Mouse (Mus musculus) lung, postnatal 0 days (tissue): ENCODE measurements at regions not wholly inside any gene's neighbourhood (a gene's known extent, or its start where the extent isn't known, plus 50 kb on each side); places are given as distances from the start of the nearest gene placed in this dataset.
A peak's percentile ranks its signal among the peaks of the same experiment; 100 is the strongest.

Experiments used
- ATAC-seq: fragments of 200-750 bp; cut with Nextera tagmentation; 2 replicates; pipeline ENCODE4 v1.8.0; 2017; ENCODE audit warnings: moderate library complexity
- DNase-seq: peaks from one replicate; pipeline ENCODE4 v3.0.0-alpha.2; 2016; ENCODE audit warnings: low spot score
- H3K27ac ChIP-seq: fragments of 300-500 bp; sonication (generic); 2 replicates; pipeline ENCODE4 v1.5.1; 2014; ENCODE audit warnings: antibody characterized with exemption, mild to moderate bottlenecking, low read length, mixed read lengths
- H3K27me3 ChIP-seq: fragments of 300-500 bp; sonication (generic); replicated peaks from 2 replicates; pipeline ENCODE4 v1.6.1; 2014; ENCODE audit warnings: low read length, mixed read lengths; ENCODE audit not compliant: insufficient read depth
- H3K36me3 ChIP-seq: fragments of 300-500 bp; sonication (generic); 2 replicates; pipeline ENCODE4 v1.6.1; 2014; ENCODE audit warnings: low read length, mixed read lengths; ENCODE audit not compliant: insufficient read depth
- H3K4me1 ChIP-seq: fragments of 300-500 bp; sonication (generic); 2 replicates; pipeline ENCODE4 v1.6.1; 2014; ENCODE audit warnings: antibody characterized with exemption, low read depth, low read length, mixed read lengths; ENCODE audit not compliant: insufficient read depth
- H3K4me2 ChIP-seq: fragments of 300-500 bp; sonication (generic); replicated peaks from 2 replicates; pipeline ENCODE4 v1.6.1; 2014; ENCODE audit warnings: low read depth, mild to moderate bottlenecking, low read length, moderate library complexity, mixed read lengths
- H3K4me3 ChIP-seq: fragments of 300-500 bp; sonication (generic); 2 replicates; pipeline ENCODE4 v1.5.1; 2014; ENCODE audit warnings: low read depth, low read length
- H3K9ac ChIP-seq: fragments of 300-500 bp; sonication (generic); replicated peaks from 2 replicates; pipeline ENCODE4 v1.6.1; 2014; ENCODE audit warnings: low read depth, mild to moderate bottlenecking
- H3K9me3 ChIP-seq: fragments of 300-500 bp; sonication (generic); 2 replicates; pipeline ENCODE4 v1.6.1; 2016; ENCODE audit warnings: low read length, mixed read lengths
- CTCF ChIP-seq: IDR thresholded peaks from 2 replicates; pipeline ENCODE4 v1.5.1; 2016; ENCODE audit warnings: antibody characterized with exemption, mild to moderate bottlenecking
- EP300 ChIP-seq: IDR thresholded peaks from 2 replicates; pipeline ENCODE4 v1.6.1; 2016; ENCODE audit warnings: antibody characterized with exemption, mild to moderate bottlenecking, control low read depth
- WGBS: fragments of 180-500 bp; shearing (Covaris S2); extraction: QIAGEN DNeasy Blood & Tissue Kit; methylation state at CpG from one replicate; pipeline ENCODE4 v1.1.7; 2014; 5-methylcytosine and 5-hydroxymethylcytosine counted together

- Histone ChIP-seq H3K36me3 (no peaks in the 10 kb centered on the region), H3K4me2 (no peak overlapping the region), H3K4me3 (no peak overlapping the region), H3K27ac (no peak overlapping the region), H3K9me3 (no peaks in the 10 kb centered on the region), H3K27me3 (no peaks in the 10 kb centered on the region), H3K9ac (no peak overlapping the region), H3K4me1 (no peaks in the 10 kb centered on the region)
- WGBS: 37% methylated on average over 3 of the region's 3 CpGs
- TF ChIP-seq CTCF: no peak
- no peak for TF ChIP-seq EP300
- no peak for ATAC-seq
- no peak for DNase-seq
Observed at GRCm38 (mm10) chr11:79843021-79843420, 119.2 kb downstream of the Utp6 start.

- Histone ChIP-seq H3K4me3 (no peak overlapping the region), H3K36me3 (no peaks in the 10 kb centered on the region), H3K4me1 (no peaks in the 10 kb centered on the region), H3K9me3 (no peaks in the 10 kb centered on the region), H3K27me3 (no peaks in the 10 kb centered on the region), H3K9ac (no peak overlapping the region), H3K4me2 (no peak overlapping the region), H3K27ac (no peak overlapping the region)
- whole genome bisulfite sequencing: 60% methylated on average over 6 of the region's 6 CpGs
- ATAC-seq (peak; percentile 50; the same call in 1 of the 2 replicates), DNase-seq (peak; percentile 32)
- TF ChIP-seq CTCF (no peak), EP300 (no peak)
Observed at GRCm38 (mm10) chr11:79839973-79840372, 122.2 kb downstream of the Utp6 start.

GRCm38 (mm10) chr11:79838051-79838450, 124.1 kb downstream of the Utp6 start:
- no peak for TF ChIP-seq CTCF
- TF ChIP-seq EP300: no peak
- H3K9ac ChIP-seq: no peak overlapping the region
- DNase-seq: no peak
- 61% methylated on average over 4 of the region's 4 CpGs for WGBS
- no peaks in the 10 kb centered on the region for H3K36me3 ChIP-seq
- H3K4me3 ChIP-seq: no peak overlapping the region
- no peaks in the 10 kb centered on the region for H3K27me3 ChIP-seq
- no peak overlapping the region for H3K27ac ChIP-seq
- no peak for ATAC-seq
- H3K4me2 ChIP-seq: no peak overlapping the region
- no peaks in the 10 kb centered on the region for H3K4me1 ChIP-seq
- H3K9me3 ChIP-seq: no peaks in the 10 kb centered on the region

- Histone ChIP-seq H3K27me3 (no peaks in the 10 kb centered on the region), H3K4me3 (no peak overlapping the region), H3K36me3 (no peaks in the 10 kb centered on the region), H3K27ac (no peak overlapping the region), H3K4me1 (no peaks in the 10 kb centered on the region), H3K9ac (no peak overlapping the region), H3K9me3 (no peaks in the 10 kb centered on the region), H3K4me2 (no peak overlapping the region)
- WGBS: 34% methylated on average over 6 of the region's 6 CpGs
- ATAC-seq (no peak), DNase-seq (no peak)
- TF ChIP-seq EP300: no peak
- no peak for TF ChIP-seq CTCF
Observed at GRCm38 (mm10) chr11:79837076-79837990, 124.9 kb downstream of the Utp6 start.

GRCm38 (mm10) chr11:79835873-79836272, 126.3 kb downstream of the Utp6 start:
- no peak overlapping the region for H3K4me3 ChIP-seq
- H3K4me1 ChIP-seq: 0 out of 2 replicates have a peak, but pooled peaks cover 3% of the 10 kb centered on the region
- WGBS: 91% methylated on average over 7 of the region's 7 CpGs
- H3K4me2 ChIP-seq: no peak overlapping the region
- H3K9ac ChIP-seq: no peak overlapping the region
- H3K36me3 ChIP-seq: no peaks in the 10 kb centered on the region
- H3K27ac ChIP-seq: no peak overlapping the region
- no peaks in the 10 kb centered on the region for H3K27me3 ChIP-seq
- DNase-seq (no peak), ATAC-seq (no peak)
- H3K9me3 ChIP-seq: no peaks in the 10 kb centered on the region
- TF ChIP-seq CTCF: no peak
- TF ChIP-seq EP300: no peak

- no peak overlapping the region for H3K4me3 ChIP-seq
- ATAC-seq (no peak), DNase-seq (no peak)
- H3K9ac ChIP-seq: no peak overlapping the region
- no peaks in the 10 kb centered on the region for H3K36me3 ChIP-seq
- no peak for TF ChIP-seq EP300
- no peak for TF ChIP-seq CTCF
- no peaks in the 10 kb centered on the region for H3K9me3 ChIP-seq
- H3K4me1 ChIP-seq: 0 out of 2 replicates have a peak, but pooled peaks cover 4% of the 10 kb centered on the region
- no peak overlapping the region for H3K27ac ChIP-seq
- no peaks in the 10 kb centered on the region for H3K27me3 ChIP-seq
- WGBS: 68% methylated on average over 2 of the region's 2 CpGs
- no peak overlapping the region for H3K4me2 ChIP-seq
Observed at GRCm38 (mm10) chr11:79833817-79834216, 128.4 kb downstream of the Utp6 start.
